Mouse (Mus musculus) urinary bladder, postnatal 10 days (tissue): Measurements from ENCODE around the gene Hnrnpd.

ENCODE experiments used
- DNase-seq: peaks from one replicate; pipeline ENCODE4 v3.0.0; 2022; ENCODE audit warnings: low spot score

Hnrnpd gene

DNA sequence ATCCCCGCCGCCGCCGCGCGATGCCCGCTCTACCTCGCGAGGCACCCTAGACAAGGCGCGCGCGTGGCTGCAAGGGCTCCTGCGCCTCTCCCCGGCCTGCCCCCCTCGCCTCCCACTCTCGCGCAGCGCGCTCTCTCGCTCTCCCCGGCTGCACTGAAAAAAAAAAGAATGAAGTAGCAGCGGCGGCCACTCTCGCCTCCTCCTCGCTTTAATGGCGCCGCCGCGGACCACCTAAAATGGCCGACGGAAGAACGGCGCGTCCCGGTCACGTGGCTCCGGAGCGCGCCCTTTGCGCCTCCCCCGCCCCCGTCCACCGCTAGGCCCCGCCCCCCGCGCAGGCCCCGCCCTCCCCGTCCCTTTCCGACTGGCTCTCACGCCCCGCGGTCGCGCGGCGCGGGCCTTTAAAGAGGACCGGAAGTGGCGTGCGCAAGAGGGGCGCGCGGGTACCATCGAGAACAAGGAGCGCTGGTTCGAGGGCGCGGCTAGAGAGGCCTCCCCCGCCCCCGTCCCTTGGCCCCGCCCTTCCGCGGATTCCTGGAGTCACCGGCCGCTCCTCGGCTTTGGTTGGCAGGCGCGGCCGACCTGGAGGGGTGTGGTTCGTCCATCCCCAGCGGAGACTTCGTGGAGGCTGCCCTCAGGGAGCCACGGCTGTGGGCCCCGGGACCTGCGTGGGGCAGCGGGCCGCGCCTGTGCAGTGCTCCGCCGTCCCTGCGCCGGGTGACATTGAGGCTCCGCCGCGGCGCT is at the start of gene Hnrnpd, which contains the start of gene 4930524J08Rik:
TSS of gene Hnrnpd (minus strand) at position 240 of the 744 bp plus-strand sequence.
TSS of gene 4930524J08Rik (plus strand) at position 363 of the 744 bp plus-strand sequence.
- DNase-seq = peak; percentile 76

DNA sequence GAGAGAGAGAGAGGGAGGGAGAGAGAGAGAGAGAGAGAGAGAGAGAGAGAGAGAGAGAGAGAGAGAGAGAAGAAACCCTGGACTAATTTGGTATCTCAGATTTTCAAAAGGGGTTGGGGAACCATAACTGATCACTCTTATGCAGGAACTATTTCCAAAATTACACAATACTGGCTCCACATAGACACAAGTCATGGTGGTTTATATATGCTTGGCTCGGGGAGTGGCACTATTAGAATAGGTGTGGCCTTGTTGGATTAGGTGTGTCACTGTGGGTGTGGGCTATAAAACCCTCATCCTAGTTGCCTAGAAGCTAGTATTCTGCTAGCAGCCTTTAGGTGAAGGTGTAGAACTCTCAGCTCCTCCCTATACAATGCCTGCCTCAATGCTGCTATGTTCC is 46.1 kb upstream of the Hnrnpd start:
- DNase-seq = no peak

DNA sequence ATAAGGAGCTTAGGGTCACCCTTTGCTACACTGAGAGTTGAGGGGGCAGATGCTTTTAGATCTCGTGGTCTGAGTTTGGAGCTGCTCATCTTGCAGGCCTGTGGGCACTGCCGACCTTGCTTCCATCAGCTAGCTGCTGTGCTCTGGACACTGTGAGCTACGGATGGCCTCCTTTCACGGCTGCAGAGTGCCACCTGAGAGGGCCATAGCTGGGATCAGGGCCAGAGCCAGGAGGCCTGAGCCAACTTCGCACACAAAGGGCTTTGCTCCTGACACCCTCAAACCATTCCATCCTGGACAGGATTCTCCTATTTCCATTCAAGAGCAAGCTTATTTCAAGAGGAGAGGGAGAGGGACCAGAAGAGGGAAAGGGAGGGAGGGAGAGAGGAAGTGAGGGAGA is 45.7 kb upstream of the Hnrnpd start:
- DNase-seq = no peak

DNA sequence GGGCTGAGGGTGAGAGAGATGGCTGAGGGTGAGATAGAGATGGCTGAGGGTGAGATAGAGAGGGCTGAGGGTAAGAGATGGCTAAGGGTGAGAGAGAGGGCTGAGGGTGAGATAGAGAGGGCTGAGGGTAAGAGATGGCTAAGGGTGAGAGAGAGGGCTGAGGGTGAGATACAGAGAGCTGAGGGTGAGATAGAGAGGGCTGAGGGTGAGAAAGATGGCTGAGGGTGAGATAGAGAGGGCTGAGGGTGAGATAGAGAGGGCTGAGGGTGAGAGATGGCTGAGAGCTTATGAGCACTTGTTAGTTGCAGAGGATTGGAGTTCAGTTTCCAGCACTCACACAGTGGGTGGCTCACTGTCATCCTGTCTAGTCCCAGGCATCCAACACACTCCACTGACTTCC is 41.4 kb upstream of the Hnrnpd start:
- DNase-seq = no peak

DNA sequence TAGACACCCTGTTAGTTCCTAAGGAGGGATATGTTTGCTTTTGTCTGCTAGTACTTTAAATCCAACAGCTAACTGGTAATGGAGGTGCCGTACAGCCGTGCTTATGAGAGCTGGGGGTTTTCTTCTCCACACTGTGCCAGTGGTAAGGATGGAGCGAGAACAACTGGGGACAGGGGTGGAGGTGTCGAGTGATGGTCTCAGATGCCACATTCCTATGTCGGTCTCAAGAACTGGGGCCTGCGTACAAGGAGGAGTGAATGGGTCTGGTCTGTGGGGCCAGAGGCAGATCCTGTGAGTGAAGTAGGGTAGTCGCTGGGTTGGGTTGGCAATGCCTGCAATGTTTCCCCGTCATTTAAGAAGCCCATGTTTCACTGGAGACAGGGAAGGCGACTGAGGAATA is 33.9 kb upstream of the Hnrnpd start:
- no peak for DNase-seq

DNA sequence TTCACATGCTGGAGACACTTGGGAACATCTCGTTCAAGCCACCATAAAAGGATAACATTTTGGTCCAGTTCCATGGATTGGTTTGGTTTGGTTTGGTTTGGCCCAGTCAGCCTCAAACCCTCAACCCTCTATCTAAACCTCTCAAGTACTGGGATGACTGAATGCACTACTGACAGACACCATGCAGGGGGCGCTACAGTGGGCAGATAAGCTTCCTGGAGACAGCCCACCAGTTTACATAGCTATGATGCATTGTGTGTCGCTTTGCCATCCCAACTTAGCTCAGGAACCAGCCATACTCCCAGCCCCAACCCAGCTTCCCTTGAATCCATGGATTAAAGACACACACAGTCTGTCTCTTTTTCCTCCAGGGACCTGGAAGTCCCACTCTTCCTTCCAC is 29.7 kb upstream of the Hnrnpd start:
- no peak for DNase-seq

DNA sequence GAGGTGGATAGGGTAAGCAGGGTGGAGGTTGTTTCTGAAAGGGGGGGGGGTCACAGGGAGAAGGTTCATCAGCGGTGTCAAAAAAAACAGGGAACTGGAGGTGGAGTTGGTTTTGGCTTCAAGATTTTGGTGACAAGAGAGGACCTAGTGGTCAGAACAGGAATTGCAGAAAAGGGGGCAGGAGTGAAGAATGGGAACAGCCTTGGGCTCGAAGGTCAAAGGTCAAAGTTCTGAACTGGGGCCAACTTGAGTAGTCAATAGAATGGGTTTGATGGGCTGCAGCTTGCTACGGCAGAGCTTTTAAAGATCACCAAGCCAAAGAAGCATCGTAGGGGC is 28.3 kb upstream of the Hnrnpd start:
- no peak for DNase-seq

DNA sequence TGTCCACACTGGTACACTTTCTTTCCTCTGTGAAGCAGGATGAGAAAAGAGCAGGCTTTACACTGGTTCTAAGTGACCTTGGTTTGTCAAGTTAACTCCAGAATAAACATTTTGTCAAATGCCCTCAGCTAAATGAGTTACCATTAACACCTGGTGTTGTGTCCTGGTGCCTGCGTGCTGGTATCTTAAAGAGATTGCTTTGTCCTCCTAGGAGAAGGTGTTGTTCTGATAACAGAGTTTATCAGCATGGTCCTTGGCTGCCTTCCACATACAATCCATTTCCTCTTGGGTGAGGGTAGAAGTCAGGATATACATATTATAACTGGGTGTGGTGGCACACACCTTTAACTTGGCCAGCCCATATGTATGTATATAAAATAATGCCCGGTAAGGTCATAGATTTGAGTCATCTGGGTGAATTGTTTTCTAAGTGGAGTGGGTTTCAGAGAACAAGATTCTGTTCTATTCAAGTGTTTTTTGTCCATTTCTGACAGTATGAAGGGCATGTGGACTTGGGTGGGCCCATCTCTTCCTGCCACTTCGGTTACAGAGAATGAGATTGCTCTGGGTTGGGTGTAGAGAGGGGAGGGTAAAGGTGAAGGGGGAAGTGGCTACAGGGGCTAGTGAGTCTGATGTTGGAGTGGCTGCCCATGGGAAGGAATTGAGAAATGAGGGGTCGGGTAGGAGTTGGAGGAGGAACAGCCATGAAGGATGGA is 27.7 kb upstream of the Hnrnpd start:
- DNase-seq = no peak

DNA sequence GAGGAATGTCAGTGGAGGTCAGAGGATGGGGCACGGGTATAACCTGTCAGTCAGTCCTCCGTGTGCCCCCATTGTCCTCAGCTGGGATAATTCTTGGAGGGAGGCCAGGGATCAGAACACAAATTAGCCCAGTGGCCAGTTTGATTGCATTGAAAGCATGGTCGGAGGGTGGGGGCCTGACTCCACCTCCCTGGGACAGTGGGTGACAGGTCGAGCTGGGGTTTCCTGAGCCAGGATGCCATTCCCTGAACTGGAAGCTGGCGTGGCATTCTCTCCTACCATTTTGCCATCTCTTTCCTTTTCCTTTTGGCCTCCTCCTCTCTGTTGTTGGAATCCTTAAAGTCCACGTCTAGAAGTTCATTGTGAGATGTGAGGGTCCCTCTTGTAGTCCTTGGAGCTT is 27.2 kb upstream of the Hnrnpd start:
- no peak for DNase-seq

DNA sequence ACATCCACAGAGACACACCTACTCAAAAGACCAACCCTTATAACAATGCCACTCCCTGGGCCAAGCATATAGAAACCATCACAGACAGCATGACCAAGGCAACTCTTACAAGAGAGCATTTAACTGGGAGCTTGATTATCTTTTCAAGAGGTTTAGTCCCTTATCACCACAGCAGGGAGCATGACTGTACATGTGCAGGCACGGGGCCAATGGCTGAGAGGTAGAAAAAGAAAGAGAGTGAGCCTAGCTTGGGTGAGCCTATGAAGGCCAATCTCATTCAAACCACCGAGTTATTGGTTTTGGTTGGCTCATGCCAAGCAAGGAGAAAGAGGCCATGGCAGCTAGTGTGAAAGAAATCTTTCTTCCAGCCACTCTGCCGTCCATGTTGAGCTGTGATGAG is 26.7 kb upstream of the Hnrnpd start:
- DNase-seq = no peak

DNA sequence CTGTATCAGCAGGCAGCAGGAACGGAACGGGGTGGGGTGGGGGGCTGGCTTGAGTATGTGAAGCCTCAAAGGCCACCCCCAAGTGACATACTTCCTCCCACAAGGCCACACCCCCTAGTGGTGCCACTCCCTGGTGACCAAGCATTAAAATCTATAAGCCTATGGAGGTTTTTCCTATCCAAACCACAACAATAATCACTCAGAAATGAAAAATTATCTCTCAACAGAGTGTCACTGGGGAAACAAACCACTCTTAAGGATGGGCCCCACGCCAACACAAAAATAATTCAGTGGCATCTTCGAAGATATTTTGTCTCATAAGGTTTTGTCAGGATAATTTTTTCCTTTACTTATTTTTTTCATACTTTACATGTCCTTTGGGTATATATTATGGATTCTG is 25.2 kb upstream of the Hnrnpd start:
- DNase-seq = no peak

DNA sequence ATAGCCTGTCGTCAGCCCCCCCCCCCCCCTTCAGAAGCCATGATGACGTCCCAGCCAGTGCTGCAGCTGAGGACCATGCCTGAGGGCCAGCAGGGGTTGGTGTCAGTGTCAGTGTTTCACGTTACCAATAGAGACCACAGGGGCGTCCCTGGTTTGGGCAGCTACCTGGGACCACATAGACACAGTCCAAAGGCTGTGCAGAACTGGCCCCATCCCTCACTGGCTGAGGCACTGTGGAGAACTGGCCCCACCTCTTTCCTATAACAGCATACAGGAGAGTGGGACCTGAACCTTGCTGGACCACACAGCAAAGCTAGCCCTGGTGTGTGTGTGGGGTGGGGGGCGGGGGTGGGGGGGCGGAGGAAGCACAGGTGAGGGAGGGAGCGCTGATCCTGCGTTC is 21.8 kb upstream of the Hnrnpd start:
- DNase-seq = no peak

DNA sequence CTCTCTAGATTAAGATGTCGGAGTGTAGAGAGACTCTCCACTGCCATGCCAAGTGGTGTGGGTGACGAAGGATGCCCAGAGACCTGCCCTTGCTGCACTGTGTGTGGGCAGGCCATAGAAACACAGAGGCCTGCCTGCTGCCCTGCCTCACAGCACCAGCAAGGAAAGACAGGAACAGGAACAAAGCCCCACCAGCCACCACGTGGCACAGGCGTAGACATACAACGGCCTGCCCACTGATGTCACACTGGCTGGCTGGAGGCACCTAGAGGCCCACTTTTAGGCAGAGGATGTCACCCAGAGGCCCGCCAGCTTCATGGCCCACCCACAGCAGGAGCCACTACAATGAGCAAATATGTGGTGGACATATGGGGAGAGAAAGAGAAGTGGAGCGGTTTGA is 21.3 kb upstream of the Hnrnpd start:
- DNase-seq = no peak

DNA sequence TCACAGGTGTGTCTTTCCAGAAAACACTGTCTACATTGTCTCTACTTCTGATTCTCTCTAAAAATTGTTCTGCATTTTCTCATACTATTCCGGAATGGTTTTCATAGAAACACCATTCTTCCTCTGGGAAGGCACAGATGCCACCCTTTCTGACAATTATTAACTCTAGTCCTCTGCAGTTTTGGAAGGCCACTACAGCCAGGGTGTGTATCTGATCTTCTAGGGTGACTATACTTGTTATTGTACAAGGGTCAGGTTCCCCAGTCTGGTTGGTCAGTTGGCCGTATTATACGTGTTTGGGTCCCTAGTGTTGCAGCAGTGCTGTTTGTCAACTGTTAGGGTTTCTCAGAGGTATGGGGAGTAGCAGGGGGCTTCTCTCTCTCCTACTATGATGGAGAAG is 15.9 kb upstream of the Hnrnpd start:
- no peak for DNase-seq

DNA sequence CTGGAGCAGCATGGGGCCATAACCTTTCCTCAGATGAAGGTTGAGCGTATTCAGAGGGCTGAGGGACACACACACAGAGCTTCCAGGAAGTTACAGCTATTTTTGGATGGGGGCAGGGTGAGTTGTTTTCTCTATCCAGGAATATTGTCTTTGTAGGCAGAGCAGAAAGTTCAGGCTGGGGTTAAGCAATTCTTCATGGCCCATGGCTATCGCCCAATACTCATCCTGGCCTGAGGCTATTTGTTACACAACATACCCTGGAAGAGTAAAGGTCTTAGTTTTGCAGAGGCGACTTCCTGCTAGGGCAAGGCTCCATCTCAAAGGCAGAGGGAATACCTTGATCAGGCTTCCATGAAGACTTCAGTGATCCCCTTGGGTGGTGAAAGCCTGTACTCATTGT is 15.4 kb upstream of the Hnrnpd start:
- DNase-seq = no peak

DNA sequence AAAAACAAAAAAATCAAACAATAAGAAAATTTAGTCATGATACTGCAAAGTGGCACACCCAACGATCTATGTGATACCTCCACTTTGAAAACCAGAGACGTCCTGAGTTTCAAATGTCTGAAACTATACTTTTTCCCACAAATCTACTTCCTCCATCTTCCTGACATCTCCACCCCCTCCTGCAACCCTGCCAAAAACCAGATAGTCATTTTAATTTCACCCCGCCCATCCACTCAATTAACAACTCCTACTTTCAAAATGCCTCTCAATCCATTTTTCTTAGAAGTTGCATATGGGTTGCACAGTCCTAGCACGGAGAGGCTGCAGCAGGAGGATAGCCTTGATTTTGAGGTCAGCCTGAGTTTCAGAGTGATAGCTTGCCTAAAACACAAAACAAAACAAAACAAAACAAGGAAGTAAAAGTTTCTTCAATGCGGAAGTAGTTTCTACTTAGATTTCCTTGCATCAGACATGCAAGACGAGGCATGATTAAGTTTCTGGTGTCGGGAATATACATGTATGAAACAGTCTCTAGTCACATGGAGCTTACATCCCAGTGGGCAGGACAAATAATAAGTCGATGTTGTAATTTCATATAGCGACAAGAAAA is 4.8 kb upstream of the Hnrnpd start:
- DNase-seq = no peak

DNA sequence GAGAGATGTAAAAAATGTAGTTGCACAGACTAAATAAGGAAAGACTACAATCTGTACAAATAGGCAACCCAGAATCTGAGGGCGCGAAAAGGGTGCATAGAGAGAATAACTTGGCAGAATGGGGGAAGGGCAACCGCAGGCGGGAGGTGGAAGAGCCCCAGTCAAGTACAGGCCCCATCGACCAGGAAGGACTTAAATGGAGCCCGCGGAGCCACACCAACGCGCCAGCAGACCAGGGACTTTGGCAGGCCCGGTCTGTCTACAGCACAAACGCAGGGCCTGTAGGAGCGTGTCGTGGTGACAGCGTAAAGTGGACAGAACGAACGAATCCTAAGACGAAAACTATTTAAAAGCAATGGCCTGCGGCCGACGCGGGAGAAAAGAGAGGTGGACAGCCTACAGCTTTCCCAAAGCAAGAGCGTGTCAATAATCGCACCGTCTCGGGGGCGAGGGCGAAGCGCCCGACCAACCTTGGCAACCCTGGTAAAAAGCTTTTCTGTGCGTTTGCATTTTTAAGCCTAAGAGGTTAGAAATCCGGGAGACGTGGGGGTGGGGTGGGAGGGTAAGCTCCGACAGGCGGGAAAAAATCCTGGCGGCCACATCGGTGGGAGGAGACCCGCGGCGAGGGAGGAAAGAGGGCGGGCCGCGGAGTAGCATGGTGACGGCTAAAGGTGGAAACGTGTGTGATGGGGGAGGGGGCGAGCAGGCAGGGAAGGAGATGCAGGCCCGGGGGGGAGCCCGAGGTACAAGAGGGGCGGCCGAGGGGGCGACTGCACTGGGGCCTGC is 1.0 kb downstream of the Hnrnpd start:
- DNase-seq = peak; percentile 52

DNA sequence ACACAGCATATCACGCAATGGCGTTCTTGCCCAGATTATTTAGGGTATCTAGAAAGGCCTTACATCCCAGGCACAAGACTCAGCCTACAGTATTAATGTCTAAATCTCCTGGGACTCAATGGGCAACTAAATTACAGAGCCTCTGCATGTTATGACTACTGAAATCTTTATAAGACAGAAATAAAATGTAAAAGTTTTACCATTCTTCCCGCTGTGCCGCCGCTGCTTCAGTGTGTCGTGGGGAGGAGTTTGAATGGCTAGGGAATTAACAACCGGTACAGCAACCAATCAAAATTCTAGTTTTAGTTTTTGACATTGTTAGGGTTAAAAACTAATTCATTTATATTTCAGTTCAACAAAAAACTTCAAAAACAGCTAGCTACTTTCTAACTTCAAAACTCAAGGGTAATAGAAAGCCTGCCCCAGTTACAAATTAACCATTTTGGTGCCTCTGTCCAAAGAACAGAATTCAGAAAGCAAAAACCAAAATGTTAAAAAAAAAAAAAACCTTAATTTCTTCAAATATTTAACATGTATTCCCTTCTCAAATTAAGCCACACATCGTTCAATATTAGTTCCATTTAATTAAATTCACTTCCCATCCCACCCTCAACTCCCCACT is 2.3 kb downstream of the Hnrnpd start:
- no peak for DNase-seq

DNA sequence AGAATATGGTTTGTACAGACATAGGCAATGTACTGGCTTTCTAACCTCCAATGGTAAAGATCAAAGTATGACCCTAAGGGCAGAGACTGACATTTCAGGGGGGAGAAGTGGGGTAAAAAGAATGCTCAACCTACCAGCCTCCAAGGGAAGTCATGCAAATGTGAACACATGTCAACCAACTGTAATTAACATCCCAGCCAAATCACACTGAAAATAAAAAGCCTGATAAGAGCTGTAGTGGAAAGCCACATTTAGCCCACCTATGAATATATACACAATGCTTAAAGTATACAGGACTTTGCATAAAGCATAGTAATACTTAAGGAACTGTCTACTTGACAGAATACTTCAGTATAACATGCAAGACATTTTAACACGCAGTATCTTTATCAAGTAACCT is 3.0 kb downstream of the Hnrnpd start:
- DNase-seq = no peak

DNA sequence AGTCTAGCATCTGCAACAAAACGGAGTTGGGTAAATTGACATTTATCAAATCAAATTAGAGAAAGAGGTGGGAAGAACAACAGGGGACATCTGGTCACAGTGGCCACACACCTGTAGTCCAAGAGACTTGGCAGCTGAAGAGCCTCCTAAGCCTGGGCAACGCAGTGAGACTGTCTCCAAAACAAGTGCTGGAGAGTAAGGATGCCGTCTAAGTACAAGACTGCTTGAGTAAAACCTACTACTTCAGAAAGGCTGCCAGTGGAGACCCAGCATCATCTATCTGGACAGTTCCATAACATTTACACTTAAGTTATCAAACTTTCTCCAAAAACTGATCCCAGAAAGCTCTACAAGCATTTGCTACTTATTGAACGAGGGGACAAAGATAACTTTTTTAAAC is 3.7 kb downstream of the Hnrnpd start:
- no peak for DNase-seq

DNA sequence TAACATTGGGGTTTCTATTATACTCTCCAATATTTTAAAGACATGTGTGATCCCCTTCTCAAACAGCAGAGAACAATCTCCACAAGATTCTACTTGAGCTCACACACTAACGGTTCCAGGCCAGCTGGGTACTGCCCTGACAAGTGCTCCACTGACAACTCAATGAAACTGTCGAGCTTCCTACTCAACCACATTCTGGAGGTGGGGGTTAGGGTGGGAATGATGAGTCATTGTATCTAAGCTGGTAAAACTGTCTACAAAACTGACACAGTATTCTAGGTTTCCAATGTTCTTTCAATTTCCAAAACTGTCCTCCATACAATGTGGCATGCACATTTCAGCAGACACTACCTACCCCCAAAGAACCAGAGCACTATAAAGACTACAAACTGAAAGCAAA is 4.8 kb downstream of the Hnrnpd start:
- DNase-seq = no peak

DNA sequence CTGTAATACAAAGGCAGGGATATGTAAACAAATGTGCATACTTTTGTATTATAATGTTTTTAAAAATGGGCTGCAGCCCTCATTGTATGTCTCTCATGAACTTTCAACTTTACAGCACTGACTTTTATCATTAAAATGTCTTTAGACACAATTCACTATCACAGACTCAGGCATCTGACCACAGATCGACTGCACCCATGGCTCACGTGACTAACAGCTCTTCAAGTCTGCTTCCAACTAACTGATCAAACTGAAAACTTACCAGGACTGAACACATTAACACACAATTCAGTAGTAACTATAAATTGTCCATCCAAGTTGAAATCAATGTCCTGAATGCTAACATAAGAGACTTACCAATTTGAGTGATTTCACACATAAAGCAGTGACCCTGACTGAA is 18.8 kb downstream of the Hnrnpd start:
- no peak for DNase-seq
